Mouse (Mus musculus) adrenal gland, postnatal 10 days (tissue): ENCODE data around the gene Gatd1. TPM values are rescaled to one million over a fixed set of nuclear protein-coding genes. Genes with fewer than 3 reads are reported as not detected.
"Not testable (repeated sequence)": the region's sequence is repeated elsewhere in the genome, so short reads cannot be mapped to it uniquely, and the experiment has no call there.

Source experiments
- DNase-seq: peaks from one replicate; pipeline ENCODE4 v3.0.0; 2021; ENCODE audit warnings: mixed read lengths
- total RNA-seq, 2 experiments: library from RNA; stranded (reverse); gene quantifications; 2 replicates each; pipeline ENCODE4 v1.2.3; 2021

Gene Gatd1
- total RNA-seq, 2 experiments from 2014 or later: 26.2 to 39.2 TPM

- DNase-seq: peak; percentile 60
Observed at GRCm38 (mm10) chr7:141429310-141429709, 15.4 kb upstream of the Gatd1 start, which contains the start of gene Cend1. Gene Cend1, minus strand, starts transcription at chr7:141429491.

DNA sequence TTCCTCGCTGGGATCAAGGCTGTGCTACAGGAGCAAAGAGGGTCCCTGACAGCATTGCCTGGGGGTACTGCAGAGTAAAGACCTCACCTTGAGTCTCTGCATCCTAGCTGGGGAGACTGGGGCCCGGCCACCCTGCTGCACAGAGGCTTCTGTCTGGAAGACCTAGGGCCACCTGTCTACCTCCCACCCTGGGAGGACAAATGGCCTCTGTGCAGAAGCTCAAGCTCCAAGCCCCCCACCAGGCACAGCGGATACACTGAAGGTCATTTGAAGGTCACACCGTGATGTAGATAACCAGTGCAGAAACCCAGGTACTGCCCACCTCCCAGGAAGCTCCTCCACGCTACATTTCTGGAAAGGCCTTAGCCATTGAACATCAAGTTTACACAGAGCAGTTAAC, 14.8 kb upstream of the Gatd1 start:
- no peak for DNase-seq

DNA sequence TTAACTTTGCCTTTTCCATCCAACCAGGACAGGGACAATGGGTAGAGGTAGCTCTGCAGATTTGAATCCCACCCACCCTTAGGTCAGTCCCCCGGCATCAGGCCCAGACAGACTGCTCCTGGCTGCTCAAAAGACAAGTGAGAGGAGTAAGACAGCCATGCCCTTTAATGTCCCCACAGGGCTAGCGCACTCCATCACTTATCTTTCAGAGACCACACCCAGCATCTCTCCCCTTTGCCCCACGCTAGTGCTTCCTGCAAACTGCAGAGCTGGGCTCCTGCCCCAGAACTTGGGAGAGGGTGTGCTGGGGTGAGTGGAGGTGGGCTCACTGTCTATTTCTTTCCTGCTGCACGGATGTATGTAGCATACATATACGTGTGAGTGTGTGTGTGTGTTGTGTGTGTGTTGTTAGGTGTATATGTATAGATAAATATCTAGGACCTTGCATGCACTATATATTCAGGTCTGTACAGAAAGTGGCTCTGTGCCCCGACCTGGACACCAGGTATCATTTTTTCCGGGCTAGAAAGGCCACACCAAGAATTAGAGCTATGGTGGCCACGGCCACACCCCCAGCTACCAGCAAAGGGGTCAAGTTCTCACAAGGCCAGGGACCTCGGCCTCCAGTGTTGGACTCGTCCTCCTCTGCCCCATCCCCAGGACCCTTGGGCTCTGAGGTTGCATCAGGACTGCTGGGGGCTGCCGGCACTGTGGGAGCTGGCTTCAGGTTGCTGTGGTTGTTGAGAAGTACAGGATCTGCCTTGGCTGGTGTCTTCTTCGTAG, 13.2 kb upstream of the Gatd1 start:
- DNase-seq: no peak

GRCm38 (mm10) chr7:141423811-141424210, 9.9 kb upstream of the Gatd1 start:
- DNase-seq: no peak

DNA sequence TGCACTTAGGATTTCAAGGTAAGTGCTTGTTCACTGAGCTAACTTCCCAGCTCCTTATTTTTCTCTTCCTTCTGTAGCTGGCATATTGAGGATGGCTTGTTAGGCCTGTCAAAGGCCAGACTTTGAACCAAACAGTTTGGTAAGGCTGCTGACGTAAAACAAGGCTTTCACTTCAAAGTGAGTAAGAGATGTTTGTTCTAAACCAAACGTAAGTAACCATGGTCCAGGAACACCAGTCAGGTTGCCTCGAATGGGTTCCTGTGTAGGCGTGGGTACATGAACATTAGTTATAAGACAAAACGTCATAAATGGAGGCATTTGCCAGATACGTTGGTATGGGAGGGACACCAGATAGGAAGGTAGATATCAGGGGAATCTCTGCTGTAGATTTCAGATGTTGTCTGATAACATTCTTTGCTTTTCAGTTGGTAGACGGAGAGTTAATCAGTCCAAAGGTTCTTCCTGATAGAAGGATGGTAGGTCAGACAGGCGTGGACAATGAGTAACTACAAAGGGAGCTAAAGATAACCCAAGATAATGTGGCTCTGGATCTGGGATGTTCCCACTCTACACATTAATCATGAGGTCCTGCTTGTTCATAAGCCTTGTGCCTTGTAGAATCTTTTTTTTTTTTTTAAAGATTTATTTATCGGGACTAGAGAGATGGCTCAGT, 6.2 kb upstream of the Gatd1 start:
- DNase-seq: no peak

- DNase-seq: peak; percentile 60
Observed at GRCm38 (mm10) chr7:141418970-141419369, 5.0 kb upstream of the Gatd1 start.

DNA sequence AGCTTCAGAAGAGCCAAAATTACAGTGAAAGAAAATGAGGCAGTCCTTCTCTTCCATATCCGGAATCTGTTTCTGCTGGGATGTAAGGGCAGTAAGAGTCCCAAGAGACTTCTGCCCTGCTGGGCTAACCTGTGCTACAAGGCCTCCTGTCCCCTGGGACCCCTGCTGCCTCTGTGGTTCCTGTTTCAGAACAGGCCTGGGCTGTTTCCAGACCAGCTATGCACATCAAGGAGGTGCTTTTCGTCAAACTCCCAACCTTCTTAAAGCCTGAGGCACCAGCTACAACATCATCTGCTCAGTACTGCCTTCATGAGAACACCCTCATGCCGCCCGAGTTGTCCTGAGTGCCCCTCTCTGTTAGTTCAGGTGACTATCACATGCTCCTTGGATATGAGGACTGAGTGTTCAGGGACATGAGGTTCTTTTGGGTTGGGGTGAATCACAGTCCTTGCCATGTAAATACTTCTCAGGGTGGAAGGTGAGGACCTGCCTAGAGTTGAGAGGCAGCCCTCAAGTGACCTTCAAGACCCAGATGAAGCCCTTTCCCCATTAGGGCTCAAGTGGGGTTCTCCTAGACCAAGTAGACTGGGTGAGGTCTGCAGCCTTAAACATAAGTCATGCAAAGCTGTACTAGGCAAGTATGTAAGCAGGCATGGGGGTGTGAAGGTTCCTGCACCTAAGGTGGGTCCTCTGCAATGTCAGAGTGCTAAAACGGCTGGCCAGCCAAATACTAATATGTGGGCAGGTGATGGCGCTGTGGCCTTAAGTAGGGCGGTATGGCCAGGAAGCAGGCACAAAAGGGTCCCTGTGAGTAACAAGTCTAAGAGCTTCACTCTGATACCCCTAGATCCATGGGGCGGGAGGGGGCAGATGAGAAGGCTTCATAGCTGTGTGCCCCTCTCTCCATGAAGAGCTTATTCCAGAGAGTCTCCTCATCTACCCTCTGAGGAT, 4.1 kb upstream of the Gatd1 start:
- no peak for DNase-seq

- DNase-seq: no peak
Observed at GRCm38 (mm10) chr7:141416144-141416841, 2.4 kb upstream of the Gatd1 start.

DNA sequence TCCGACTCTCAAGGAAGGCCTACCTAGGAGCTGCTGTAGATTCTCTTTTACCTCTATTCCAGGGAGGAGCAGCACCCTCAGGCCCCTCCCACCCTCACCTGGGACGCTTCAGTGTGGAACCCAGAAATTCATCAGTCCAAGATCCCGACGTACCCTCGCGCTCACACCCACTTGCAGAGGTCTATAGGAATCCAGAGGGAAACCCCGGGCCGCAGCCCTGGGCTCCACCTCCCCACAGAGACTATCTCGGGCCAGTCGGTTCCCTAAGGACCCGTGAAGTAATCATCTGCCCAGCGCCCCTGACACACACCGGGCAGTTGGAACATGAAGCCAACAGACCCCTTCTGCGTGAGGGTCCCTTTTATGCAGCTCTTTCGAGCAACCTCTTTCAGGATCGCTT, 605 bp downstream of the Gatd1 start:
- DNase-seq: peak; percentile 30

DNA sequence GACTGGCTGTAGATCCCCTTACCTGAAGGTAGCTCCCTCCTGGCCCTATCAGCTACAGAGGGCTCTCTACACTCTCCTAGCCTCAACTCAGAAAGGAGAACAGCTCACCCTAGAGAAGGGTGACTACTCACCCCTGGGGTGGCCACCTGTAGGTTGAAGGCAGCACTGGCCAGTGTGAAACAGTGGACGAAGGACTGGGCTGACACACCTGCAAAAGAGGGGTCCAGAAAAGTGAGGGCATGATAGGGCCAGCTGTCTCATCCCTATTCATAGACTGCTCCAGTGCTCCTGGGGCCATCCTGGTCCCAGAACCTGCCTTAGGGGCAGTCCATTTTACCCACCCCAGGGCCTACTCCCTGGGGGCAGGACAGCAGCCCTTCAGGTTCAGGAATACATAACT, 2.3 kb downstream of the Gatd1 start:
- no peak for DNase-seq

- no peak for DNase-seq
Observed at GRCm38 (mm10) chr7:141410631-141411030, 3.3 kb downstream of the Gatd1 start.

DNA sequence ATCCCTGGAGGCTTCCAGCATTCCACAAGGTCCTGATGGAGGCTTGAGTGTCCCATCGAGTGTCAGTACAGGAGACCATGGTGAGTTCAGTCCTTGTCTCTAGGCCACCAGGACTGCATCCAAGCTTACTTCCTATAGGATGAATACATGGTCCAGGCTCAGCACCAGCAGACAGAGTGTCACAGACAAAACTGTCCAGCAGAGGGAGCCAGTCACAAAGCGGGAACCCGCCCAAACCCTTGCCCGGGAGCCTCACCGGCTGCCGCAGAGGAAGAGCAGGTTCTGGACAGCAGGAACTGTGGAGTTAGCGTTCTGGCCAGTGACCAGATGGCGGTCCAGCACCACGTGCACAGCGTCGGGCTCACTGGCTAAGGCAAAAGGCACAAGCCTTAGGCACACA, 5.1 kb downstream of the Gatd1 start:
- peak; percentile 95 for DNase-seq

DNA sequence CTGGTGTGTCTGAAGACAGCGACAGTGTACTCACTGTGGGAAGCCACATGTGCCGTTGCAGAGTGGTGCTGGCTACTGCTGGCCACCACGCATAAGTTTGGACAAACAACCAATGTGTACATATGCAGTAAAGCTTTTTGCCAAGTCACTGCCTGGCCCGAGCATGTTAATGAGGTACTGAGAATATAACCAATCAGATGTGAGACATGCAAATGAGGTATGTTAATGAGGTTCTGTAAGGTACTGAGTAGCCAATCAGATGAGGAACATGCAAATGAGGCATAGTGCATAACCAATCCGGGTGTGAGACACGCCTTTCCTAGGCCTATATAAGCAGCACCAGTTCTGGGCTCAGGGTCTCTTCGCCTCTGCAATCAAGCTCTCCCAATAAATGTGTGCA, 6.3 kb downstream of the Gatd1 start:
- DNase-seq: not testable (repeated sequence)

GRCm38 (mm10) chr7:141405466-141405865, 8.5 kb downstream of the Gatd1 start:
- no peak for DNase-seq

GRCm38 (mm10) chr7:141403305-141403704, 10.6 kb downstream of the Gatd1 start:
- peak; percentile 78 for DNase-seq

- no peak for DNase-seq
Observed at GRCm38 (mm10) chr7:141395348-141395747, 18.6 kb downstream of the Gatd1 start.

DNA sequence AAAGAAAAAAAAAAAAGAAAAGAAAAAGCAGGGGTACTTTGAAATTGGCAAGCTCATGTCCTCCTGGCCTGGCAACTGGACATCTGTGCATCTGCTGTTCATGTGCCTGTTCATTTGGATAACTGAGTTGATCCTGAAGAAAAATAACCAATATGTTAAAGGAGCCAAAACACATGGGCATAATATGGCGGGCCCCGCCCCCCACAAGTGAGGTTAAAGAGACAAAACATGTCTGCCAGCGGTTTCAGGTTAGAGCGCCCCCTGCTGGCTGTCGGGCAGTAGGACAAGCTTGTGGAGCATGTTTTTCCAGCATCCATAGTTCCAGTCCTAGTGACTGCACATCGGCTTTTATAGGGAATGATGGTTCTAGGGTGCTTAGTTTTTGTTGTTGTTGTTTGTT, 19.2 kb downstream of the Gatd1 start:
- DNase-seq: peak; percentile 86

DNA sequence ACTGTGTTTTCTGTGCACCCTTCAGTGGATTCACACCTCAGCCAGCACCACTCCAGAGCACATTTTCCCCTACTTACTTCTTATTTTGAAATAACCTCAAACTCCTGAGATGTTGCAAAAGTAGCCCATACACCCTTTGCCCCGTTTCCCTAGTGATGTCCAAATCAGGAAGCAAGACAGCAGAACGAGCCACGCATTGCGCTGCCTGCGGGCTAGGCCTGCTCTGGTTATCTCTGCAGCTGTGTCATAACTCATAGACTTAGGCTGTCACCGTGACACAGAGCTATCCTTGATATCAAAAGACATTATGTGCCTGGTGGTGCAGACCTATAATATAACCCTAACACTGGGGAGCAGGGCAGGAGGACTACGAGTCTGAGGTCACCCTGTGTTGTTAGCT, 19.8 kb downstream of the Gatd1 start:
- peak; percentile 66 for DNase-seq

- no peak for DNase-seq
Observed at GRCm38 (mm10) chr7:141392552-141393222, 21.2 kb downstream of the Gatd1 start.

DNA sequence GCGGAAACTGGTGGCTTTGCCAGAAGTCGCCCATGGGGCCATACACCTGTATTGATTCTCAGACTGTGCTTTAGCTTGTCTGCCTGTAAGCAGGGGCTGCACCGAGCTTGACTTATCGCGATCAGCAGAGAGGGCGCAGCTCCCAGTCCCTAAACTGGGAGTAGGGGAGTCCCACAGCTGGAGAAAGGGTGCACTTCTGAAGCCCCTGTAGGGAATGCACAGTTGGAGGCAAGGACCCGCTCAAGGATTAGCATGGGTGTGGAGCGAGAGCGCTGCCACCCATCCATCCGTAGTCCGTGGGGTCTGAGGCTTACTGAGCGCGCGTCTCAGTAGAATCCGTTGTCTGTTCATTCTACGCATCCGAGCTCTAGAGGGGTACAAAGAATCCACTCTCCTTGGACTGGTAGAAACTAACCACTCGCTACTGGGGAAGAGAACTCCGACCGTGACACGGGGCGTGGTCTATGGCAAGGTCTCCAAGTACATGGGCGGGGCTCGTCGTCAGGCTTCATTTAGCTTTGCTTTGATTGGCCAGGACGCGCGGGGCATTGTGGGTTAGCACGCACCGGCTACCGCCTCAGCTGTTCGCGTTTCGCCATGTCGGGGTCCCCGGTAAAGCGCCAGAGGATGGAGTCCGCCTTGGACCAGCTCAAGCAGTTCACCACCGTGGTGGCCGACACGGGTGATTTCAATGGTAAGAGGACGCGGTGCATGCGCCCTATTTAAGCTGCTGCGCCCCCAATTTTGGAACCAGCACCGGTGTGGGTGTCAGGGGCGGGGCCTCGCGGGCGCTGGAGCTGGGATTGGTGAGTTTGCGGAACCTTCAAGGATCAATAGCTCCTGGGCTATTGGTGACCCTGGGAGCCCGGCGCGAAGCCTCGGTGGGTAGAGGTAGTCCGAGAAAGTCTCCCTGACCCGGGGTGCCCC, 22.0 kb downstream of the Gatd1 start, which contains the start of gene Taldo1:
TSS of gene Taldo1 (plus strand) at position 575 of the 927 bp plus-strand sequence.
- DNase-seq: peak; percentile 98
